Mouse (Mus musculus) cortical plate, adult 2 months (tissue): ENCODE measurements around the gene Shank3.

Source experiments
- CTCF ChIP-seq: fragments of 200-500 bp; IDR thresholded peaks from 2 replicates; pipeline ENCODE4 v1.5.1; 2011; ENCODE audit warnings: mild to moderate bottlenecking, control low read depth, low read length; ENCODE audit not compliant: insufficient read depth; ENCODE audit errors: extremely low read depth
- POLR2A ChIP-seq: fragments of 200-500 bp; IDR thresholded peaks from 2 replicates; pipeline ENCODE4 v1.6.1; 2011; ENCODE audit warnings: mild to moderate bottlenecking, low read length, control low read depth; ENCODE audit not compliant: insufficient read depth; ENCODE audit errors: extremely low read depth

DNA sequence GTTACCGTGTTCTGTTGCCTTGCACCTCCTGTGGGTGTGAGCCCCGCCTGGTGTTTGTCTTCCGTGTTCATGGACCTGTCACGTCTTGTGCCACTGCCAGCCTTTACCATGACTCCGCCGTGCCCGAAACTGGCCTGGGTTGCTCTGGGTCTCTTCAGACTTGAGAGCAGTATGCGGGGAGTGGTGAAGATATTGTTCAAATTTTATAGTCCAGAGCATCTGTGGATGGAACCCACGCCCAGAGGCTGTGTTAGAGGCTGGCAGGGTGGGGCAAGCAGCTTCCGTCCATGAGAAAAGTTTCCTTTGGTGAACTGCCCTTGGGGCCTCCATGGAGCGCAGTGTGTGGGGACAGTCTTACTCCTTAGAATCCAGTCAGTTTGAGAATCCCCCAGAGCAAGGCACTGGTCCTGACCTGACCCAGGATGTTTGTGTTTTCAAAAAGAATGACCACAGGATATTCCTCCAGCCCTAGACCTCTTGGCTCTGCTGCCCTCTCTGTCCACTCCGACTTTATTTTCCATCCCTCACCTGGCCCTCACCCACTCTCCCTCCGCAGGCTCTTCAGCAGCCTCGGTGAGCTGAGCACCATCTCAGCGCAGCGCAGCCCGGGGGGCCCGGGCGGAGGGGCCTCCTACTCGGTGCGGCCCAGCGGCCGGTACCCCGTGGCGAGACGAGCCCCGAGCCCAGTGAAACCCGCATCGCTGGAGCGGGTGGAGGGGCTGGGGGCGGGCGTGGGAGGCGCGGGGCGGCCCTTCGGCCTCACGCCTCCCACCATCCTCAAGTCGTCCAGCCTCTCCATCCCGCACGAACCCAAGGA is 58.0 kb downstream of the Shank3 start:
- TF ChIP-seq POLR2A (no peak), CTCF (no peak)
